Mouse (Mus musculus) ovary, adult 18-20 months (tissue): ENCODE measurements around the gene Rnf31.

Experiments used
- DNase-seq: peaks from one replicate; pipeline ENCODE4 v3.0.0; 2022; ENCODE audit warnings: low spot score, mixed read lengths

Rnf31 gene

GRCm38 (mm10) chr14:55577871-55578667 lies 13.4 kb upstream of the Rnf31 start, which contains the start of gene Psme1:
Gene Psme1 (plus strand): TSS chr14:55578123.
- peak; percentile 81 for DNase-seq

- DNase-seq, result peak; percentile 43
These were observed 12.7 kb upstream of the Rnf31 start for GRCm38 (mm10) chr14:55578668-55579269.

DNA sequence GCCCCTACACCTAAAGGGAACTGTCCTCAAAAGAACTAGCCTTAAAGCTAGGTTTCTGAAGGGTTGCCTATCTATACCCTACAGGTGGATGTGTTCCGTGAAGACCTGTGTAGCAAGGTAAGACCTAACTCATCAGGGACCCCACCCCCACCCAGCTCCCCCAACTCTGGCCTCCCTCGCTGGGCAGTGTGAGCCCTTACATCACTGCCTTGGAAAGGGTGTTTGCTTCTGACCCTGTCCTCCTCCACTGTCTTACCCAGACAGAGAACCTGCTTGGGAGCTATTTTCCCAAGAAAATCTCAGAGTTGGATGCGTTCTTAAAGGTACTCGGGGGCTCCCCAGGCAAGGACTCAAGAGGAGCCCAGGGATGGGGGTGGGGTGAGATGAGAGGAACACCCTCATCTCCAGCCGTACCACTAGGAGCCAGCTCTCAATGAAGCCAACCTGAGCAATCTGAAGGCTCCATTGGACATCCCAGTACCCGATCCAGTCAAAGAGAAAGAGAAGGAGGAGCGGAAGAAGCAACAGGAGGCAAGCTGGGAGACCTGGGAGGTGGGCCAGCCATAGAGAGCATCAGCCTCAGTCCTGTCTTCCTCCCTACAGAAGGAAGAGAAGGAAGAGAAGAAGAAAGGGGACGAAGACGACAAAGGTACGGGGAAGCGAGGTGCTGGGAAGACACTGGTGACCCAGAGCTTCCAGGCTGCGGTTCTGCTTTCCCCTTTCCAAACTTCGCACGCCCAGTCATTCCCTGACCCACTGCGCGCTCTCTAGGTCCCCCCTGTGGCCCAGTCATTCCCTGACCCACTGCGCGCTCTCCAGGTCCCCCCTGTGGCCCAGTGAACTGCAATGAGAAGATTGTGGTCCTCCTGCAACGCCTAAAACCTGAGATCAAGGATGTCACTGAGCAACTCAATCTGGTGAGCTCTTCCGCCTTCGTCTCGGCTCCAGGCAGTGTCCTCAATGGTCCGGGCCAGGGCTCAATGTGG lies 11.7 kb upstream of the Rnf31 start:
- no peak for DNase-seq

- no peak for DNase-seq
These were observed 10.8 kb upstream of the Rnf31 start for GRCm38 (mm10) chr14:55580731-55581130.

- no peak for DNase-seq
These were observed 9.4 kb upstream of the Rnf31 start for GRCm38 (mm10) chr14:55581981-55582681.

DNA sequence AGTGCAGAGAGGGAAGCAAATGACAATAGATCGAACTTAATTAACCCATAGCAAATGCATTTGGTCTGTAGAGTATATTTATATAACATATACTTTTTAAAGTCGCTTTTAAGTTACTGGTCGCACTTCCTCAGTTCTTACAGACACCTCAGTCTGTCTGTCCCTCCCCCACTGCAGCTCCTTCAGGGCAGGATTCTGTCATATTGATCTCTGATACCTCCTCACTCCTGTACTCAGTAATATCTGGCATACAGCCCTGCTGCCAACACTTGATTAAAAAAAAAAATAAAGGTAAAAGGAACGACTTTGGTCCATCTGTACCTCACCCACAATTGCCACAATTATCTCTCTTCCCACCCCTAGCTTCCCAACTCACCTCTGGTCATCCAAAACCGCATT lies 7.2 kb upstream of the Rnf31 start:
- DNase-seq, result no peak

DNA sequence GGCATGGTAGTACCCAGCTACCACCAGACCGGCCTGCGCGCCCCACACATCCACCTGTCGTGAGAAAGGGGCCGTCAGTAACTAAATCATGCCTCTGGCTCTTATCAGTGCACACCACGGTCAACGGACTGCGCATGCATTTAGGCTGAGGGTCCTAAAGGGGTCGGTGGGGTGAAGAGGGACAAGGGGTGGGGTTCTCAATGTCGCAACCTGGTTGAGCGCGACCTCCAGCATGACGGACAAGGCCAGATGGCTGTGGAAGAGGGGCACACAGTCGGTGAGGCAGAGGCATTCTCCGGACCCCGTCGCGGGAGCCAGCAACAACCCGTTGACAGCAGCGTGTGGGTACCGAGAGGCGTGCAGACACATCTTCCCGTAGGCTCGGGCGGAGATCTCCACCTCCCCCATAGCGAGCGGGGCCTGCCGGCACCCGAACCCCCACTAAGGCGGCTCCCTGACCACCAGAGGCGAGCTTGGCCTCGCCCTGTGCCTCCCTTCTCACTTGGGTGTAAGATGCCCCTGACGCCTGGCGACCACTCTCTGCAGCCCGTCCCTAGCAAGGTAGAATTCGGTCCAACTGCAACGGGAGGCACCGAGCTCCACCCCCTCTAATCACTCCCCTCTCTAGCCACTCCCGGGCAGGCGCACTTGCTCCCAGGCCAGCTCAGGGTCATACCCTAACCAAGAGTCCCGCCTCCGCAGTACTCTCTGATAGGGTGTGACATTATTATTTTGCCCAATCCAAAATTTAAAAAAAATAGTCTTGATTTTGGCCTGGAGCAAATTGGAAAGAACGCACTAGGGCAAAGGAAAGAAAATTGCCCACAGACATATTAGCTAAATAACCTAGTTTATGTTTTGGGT lies 6.6 kb upstream of the Rnf31 start, which contains the start of gene Emc9:
Emc9 (minus strand) TSS at position 601 of the 864 bp plus-strand sequence.
- peak; percentile 81 for DNase-seq

GRCm38 (mm10) chr14:55585566-55585960 lies 5.9 kb upstream of the Rnf31 start:
- DNase-seq, result no peak

DNA sequence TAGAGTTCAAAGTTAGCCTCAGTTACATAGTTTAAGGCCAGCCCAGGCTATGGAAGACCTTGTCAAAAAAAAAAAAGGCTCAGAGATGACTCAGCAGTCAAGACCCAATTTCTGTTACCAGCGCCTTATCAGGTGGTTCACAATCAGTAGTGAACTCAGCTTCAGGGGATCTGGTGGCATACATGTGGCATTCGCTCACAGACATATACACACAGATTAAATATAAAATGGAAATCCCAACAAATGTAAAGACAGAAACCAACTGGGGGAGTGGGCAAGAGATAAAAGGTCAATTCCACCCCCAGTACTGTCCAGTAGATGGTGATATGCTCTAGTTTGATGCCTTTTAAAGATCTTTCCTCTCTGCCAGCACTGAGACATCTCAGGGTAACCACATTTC lies 5.4 kb upstream of the Rnf31 start:
- DNase-seq, result no peak

GRCm38 (mm10) chr14:55589271-55589670 lies 2.2 kb upstream of the Rnf31 start:
- no peak for DNase-seq

- DNase-seq, result no peak
These were observed 1.6 kb upstream of the Rnf31 start for GRCm38 (mm10) chr14:55589771-55590448.

GRCm38 (mm10) chr14:55590748-55591330 lies 669 bp upstream of the Rnf31 start, which contains the start of gene Psme2:
Gene Psme2 (minus strand): TSS chr14:55591113.
- DNase-seq, result peak; percentile 98

- no peak for DNase-seq
These were observed 718 bp downstream of the Rnf31 start for GRCm38 (mm10) chr14:55592226-55592625.

DNA sequence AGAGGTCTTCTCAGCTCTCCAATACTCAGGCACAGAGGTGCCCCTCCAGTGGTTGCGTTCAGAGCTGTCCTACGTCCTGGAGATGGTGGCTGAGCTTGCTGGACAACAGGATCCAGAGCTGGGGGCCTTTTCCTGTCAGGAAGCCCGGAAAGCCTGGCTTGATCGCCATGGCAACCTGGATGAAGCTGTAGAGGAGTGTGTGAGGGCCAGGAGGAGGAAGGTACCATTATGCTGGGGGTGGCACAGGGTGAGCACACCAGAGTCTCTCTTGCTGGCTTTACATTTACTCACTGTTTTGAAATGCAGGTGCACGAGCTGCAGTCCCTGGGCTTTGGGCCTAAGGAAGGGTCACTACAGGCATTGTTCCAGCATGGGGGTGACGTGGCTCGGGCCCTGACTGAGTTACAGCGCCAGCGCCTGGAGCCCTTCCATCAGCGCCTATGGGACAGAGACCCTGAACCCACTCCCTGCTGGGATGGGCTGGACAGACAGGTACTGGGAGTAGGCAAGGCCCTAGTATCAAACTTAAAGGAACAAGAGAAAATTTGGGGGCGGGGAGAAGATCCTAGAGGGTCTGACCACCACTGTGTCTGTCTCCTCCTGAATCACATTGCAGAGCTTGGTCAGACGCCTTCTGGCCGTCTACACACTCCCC lies 4.7 kb downstream of the Rnf31 start:
- DNase-seq, result no peak

DNA sequence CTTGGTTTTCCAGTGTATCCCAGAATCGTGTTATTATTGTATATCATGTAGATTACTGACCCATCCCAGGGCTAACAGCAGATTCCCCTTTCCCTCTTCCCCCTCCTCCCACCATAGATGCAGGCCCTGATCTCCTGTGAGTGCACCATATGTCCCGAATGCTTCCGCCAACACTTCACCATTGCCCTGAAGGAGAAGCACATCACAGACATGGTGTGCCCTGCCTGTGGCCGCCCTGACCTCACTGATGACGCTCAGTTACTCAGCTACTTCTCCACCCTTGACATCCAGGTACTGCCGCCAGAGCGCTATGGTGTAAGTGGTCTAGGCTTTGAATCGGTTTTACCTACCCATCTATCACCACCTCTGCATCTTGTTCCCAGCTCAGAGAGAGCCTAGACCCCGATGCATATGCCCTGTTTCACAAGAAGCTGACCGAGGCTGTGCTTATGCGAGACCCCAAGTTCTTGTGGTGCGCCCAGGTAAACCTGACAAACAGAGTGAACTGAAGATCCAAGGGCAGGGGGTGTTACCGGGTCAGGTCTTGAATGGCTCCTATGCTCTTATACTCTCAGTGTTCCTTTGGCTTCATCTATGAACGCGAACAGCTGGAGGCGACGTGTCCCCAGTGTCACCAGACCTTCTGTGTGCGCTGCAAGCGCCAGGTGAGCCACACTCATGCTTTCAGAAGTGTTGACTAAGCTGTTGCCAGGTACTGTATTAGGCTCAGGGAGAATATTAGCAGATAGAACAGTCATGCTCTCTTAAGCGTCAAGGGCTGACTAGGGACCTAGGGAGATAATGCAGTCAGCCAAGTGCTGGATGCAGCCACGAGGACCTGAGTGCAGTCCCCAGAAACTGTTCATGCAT lies 7.2 kb downstream of the Rnf31 start:
- no peak for DNase-seq

GRCm38 (mm10) chr14:55603271-55603632 lies 11.7 kb downstream of the Rnf31 start, which contains the start of gene Irf9:
Gene Irf9 (plus strand): TSS chr14:55603571.
- no peak for DNase-seq

DNA sequence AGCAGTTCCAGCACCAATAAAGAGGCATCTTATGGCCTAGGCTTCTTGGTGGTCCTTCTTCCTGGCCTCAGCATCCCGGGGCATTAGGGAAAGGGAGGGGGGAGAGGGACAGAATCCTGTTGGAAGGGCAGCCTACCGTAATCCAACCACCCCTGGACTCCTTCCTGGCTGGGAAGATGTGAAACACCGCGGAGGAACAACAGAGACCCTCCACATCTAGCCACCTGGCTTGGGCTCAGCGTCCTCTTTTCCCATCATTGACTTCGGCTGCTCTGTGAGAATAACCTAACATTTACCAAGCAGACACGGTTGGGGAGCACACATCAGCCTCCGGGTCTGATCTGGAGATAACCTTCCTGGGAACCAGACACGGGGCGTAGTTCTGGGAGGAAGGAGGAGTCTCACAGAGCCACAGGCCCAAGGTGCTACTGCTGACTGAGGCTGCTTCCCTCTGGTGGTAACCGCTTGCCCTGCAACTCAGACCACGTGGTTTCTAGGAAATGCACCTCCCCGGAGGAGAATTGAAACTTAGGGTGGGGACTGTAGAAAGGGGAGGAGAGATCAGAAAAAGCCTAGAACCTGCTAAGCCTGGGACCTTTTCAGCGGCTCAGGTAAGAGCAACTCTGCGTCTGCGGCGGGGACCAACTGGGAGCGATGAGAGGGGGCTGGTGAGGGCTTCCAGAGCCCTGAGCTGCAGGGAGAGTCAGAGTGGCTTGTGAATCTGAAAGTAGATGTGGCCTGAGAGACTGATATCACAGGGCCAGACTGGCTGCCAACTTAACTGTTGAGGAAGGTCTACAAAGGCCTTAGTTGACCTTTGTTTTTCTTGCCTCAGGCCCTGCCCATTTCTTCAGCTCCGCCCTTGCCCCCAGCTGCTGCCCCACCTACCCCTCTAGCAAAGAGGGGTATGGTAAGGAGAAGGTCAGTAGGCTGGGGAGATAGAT lies 12.4 kb downstream of the Rnf31 start:
- DNase-seq, result peak; percentile 85
